Mouse (Mus musculus): ENCODE data around the gene P2ry10. TPM values are rescaled to one million over a fixed set of nuclear protein-coding genes. Genes with fewer than 3 reads are reported as not detected.
A peak's percentile ranks its signal among the peaks of the same experiment; 100 is the strongest.
"Not testable (repeated sequence)": the region's sequence is repeated elsewhere in the genome, so short reads cannot be mapped to it uniquely, and the experiment has no call there.

Gene P2ry10
- under 1 TPM; 0.26 to 0.56 TPM for total RNA-seq (2021)
- long read RNA-seq, experiment 1, partial matches to known transcripts = 0 of 2 reads
- long read RNA-seq, experiment 1, other reads (novel, unspliced or antisense) = 2 of 2 reads
- long read RNA-seq, experiment 2 = 0 reads

- DNase-seq (ENCODE audit: low spot score in 2 of 2) = no peak
Observed at GRCm38 (mm10) chrX:107088177-107088576, at the start of gene P2ry10. TSS of gene P2ry10 (plus strand) at chrX:107088492.

DNA sequence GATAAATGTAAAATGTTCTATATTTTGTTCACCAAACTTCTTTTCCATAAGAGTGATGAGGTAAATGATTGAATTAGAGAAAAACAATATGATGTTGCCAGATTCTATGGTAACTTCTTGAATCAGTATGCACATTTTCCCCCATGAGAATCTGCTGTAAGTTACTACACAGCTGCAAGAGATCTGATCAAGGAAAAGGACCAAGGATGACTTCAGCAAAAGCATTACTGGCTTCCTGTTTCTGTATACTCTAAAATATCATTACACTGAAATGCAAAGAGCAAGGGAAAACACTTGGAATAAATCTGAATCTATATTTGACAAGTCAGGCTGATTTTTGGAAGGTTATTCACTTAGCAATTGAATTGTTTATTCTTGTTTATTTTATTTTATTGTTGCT lies 49.1 kb upstream of the P2ry10 start:
- no peak for DNase-seq (ENCODE audit: low spot score in 2 of 2)

DNA sequence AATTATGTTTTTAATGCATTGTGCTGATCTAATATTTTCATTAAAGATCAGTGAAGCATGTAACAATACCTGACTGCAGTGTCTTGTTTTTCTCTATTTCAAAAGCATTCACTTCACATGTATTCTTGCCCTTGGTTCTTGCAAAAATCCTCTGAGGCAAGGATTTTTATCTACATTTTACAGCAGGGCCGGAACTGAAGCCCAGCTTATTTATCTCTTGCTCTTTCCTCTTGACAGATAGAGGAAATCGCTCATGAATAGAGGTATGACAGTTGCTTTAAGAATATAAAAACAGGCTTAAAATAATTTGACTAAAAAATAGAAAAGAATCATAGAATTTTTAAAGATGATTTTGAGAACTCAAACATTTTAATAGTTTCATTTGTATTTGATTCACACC lies 48.7 kb upstream of the P2ry10 start:
- no peak for DNase-seq (ENCODE audit: low spot score in 2 of 2)

GRCm38 (mm10) chrX:107042367-107042766 lies 45.9 kb upstream of the P2ry10 start:
- DNase-seq (ENCODE audit: low spot score in 2 of 2) = no peak

DNA sequence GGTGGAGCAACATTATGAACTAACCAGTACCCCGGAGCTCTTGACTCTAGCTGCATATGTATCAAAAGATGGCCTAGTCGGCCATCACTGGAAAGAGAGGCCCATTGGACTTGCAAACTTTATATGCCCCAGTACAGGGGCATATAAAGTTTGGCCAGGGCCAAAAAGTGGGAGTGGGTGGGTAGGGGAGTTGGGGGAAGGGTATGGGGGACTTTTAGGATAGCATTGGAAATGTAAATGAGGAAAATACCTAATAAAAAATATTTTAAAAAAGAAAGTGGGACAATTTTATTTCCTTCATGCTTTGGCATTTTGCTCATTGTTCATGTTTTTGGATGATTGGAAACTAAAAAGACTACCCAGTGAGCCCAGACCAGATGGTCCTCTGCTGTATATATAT lies 4.9 kb upstream of the P2ry10 start:
- not testable (repeated sequence) for DNase-seq (ENCODE audit: low spot score in 2 of 2)

- DNase-seq (ENCODE audit: low spot score in 2 of 2) = no peak
Observed at GRCm38 (mm10) chrX:107084320-107084719, 4.0 kb upstream of the P2ry10 start.

DNA sequence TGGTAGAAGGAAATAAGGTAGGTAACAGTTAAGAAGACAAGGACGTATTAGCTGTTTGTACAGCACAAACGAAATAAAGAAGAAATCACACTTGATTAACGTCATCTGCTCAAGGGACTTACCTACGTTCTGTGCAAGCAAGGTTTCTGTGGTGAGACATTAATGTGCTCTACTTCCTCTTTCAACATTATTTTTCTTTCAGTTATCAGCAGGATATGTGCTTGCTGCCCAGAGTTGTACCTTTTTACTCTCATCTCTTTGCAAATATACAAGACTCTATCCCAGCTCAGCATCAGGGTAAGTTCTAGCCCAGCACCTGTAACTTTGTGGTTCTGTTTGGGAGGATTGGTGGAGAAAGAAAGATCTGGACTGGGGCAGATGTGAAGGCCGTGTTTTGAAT lies 839 bp downstream of the P2ry10 start:
- DNase-seq (ENCODE audit: low spot score in 2 of 2) = no peak

- no peak for DNase-seq (ENCODE audit: low spot score in 2 of 2)
Observed at GRCm38 (mm10) chrX:107089930-107090329, 1.6 kb downstream of the P2ry10 start.

GRCm38 (mm10) chrX:107095633-107096032 lies 7.3 kb downstream of the P2ry10 start:
- no peak for DNase-seq (ENCODE audit: low spot score in 2 of 2)

DNA sequence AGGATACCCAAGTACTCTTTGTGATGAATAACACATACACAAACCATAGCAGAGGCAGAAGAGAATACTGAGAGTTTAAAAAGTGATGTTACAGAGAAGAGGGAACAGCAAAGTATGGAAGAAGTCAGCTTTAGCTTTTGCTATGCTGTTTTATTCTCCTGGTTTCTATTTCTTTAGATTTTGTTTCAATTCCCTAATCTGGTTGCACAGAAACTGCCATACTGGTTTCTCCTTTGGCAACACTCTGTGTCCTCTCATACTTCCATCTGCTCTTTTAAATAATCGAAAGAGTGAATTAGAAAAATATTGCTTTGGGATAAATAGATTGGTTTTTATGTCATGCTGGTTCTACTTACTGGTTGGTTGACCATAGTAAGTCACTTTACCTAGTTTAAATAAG lies 28.0 kb downstream of the P2ry10 start:
- no peak for DNase-seq (ENCODE audit: low spot score in 2 of 2)

GRCm38 (mm10) chrX:107116987-107117386 lies 28.7 kb downstream of the P2ry10 start:
- DNase-seq (ENCODE audit: low spot score in 2 of 2) = no peak

- DNase-seq (ENCODE audit: low spot score in 2 of 2) = no peak
Observed at GRCm38 (mm10) chrX:107143184-107143583, 54.9 kb downstream of the P2ry10 start.

DNA sequence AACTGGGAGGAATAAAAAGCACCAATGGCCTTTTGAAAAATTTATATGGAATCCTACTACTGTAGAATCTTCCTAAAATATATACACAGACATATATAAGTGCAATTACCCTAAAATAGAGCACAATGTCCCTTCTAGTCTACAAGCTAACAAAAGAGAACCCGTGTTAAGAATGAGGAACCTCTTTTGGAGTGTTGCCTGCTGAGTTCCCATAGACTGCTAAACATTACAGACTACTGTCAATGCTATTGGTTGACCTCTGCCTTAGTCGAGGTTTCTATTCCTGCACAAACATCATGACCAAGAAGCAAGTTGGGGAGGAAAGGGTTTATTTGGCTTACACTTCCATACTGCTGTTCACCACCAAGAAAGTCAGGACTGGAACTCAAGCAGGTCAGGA lies 55.6 kb downstream of the P2ry10 start:
- DNase-seq (ENCODE audit: low spot score in 2 of 2) = no peak

GRCm38 (mm10) chrX:107148681-107149080 lies 60.4 kb downstream of the P2ry10 start, which contains the start of gene P2ry10b:
TSS of gene P2ry10b (plus strand) at chrX:107148927.
- DNase-seq (ENCODE audit: low spot score in 2 of 2) = no peak

DNA sequence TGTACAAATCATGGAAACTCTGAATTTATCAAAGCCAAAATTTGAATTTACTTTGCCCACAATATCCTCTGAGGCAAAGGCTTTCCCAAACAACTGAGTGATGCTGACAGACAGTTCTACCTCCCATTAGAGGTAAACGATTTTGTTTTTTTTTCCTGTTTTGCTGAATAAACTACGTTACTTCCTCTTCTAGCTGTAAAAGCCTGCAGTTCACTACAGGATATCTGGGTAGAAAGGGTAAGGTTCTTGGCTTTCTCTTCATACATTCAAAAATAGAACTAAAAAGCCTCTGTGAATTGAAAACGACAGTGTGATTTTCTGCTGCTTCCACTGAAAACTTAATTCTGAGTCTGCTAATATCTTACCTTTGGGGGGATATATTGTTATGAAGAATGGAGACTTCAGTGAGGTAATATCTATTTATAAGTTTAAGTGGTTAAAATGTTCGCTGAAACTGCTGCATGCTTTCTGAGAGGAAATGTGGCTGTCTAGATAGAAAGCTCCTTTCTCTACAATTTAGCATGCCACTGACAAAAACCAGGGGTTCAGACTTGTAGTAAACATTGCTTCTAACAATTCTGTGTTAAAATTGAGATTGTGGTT lies 61.2 kb downstream of the P2ry10 start:
- DNase-seq (ENCODE audit: low spot score in 2 of 2) = no peak

- peak in 1 of 2 experiments; percentile 6 for DNase-seq (ENCODE audit: low spot score in 2 of 2)
Observed at GRCm38 (mm10) chrX:107150027-107150426, 61.7 kb downstream of the P2ry10 start.

DNA sequence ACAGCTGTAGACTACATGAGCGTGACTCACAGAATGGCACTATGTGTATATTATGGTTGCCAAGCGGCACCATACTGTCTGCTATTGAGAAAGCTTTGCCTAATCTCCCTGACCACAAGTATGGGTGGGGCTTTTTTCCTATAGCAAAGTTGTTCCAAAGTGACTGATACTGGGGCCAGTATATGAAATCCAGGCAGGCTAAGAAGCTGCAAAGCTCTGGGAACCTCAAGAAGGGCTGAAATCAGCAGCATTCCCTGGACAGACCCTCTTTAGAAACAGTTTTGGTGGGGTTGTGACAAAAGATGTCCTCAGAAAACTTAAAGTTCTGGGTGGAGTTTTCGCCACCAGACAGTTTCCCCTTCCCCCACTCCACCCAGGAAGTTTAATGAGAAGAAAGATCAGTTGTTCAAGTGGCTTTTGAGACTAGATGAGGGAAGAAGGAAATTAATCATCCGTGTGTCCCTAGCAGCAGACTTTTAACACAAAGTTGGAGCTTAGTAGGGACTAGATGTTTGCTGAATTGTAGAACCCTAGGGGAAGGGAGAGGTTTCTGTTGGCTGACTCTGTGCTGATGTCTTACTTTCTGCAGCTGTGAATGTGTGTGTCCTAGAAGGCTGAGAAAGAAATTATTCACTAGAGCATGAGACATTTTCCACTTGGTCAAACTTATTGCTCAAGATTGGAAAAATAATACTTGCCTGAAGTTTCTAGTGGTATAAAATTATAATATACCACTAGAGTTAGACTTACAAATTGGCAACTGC lies 62.6 kb downstream of the P2ry10 start:
- DNase-seq (ENCODE audit: low spot score in 2 of 2) = peak in 1 of 2 experiments; percentile 26

Other genes starting within 250 kb of the P2ry10 start
- 10 to 100 TPM; 66.6 to 66.9 TPM for gene Rtl3, start 247.8 kb upstream of the P2ry10 start, total RNA-seq (2021)
- gene Lpar4, start 167.9 kb upstream of the P2ry10 start, total RNA-seq (2021) = 10 to 100 TPM; 21.4 to 28.7 TPM
- gene P2ry10b, start 60.4 kb downstream of the P2ry10 start, total RNA-seq (2021) = 1 to 10 TPM; 3.0 to 3.3 TPM
- gene Gpr174, start 167.4 kb downstream of the P2ry10 start, total RNA-seq (2021) = under 1 TPM; 0.23 to 0.34 TPM

All from gastrocnemius, postnatal 4 days (tissue).